Mouse (Mus musculus): ENCODE measurements around the gene Reln. TPM values are rescaled to one million over a fixed set of nuclear protein-coding genes. Genes with fewer than 3 reads are reported as not detected.

The Reln gene
- polyA plus RNA-seq, 1 experiment from 2014 or later = 1.8 TPM

- Histone ChIP-seq H3K4me1 (ENCODE audit: insufficient read depth) (no peaks in the 10 kb centered on the region), H3K27me3 (ENCODE audit: insufficient read depth, low read length) (no peaks in the 10 kb centered on the region), H3K9ac (no peak overlapping the region), H3K4me2 (no peak overlapping the region), H3K36me3 (ENCODE audit: insufficient read depth) (no peaks in the 10 kb centered on the region), H3K9me3 (ENCODE audit: low read depth, low read length) (no peaks in the 10 kb centered on the region), H3K27ac (ENCODE audit: low read depth) (no peak overlapping the region), H3K4me3 (ENCODE audit: low read depth, low read length) (no peak overlapping the region)
- no peak for TF ChIP-seq CTCF (IDR thresholded peaks at IDR 0.05; ENCODE audit: low read depth)
- 70% methylated on average over 3 of the region's 3 CpGs for WGBS
- no peak for ATAC-seq (ENCODE audit: insufficient read depth)
- DNase-seq = no peak
Observed at GRCm38 (mm10) chr5:21980544-21980943, 364.0 kb downstream of the Reln start.

GRCm38 (mm10) chr5:21973266-21974010, 371.1 kb downstream of the Reln start:
- 36% methylated on average over 5 of the region's 5 CpGs for WGBS
- Histone ChIP-seq H3K27me3 (ENCODE audit: insufficient read depth, low read length) (no peaks in the 10 kb centered on the region), H3K27ac (ENCODE audit: low read depth) (no peak overlapping the region)

GRCm38 (mm10) chr5:21961796-21962195, 382.7 kb downstream of the Reln start:
- 81% methylated on average over 1 of the region's 1 CpGs for WGBS
- no peak for TF ChIP-seq CTCF (IDR thresholded peaks at IDR 0.05; ENCODE audit: low read depth)
- Histone ChIP-seq H3K27ac (ENCODE audit: low read depth) (no peak overlapping the region), H3K4me3 (ENCODE audit: low read depth, low read length) (no peak overlapping the region), H3K4me1 (ENCODE audit: insufficient read depth) (no peaks in the 10 kb centered on the region; the same call in 1 of the 2 replicates), H3K36me3 (ENCODE audit: insufficient read depth) (no peaks in the 10 kb centered on the region), H3K27me3 (ENCODE audit: insufficient read depth, low read length) (no peaks in the 10 kb centered on the region), H3K9ac (no peak overlapping the region), H3K9me3 (ENCODE audit: low read depth, low read length) (no peaks in the 10 kb centered on the region), H3K4me2 (no peak overlapping the region)
- DNase-seq (no peak), ATAC-seq (ENCODE audit: insufficient read depth) (no peak)

More at GRCm38 (mm10) chr5:21973266-21974010, 371.1 kb downstream of the Reln start:
- Histone ChIP-seq H3K4me2 (no peak overlapping the region), H3K4me3 (ENCODE audit: low read depth, low read length) (no peak overlapping the region), H3K4me1 (ENCODE audit: insufficient read depth) (no peaks in the 10 kb centered on the region), H3K36me3 (ENCODE audit: insufficient read depth) (no peaks in the 10 kb centered on the region), H3K9ac (no peak overlapping the region), H3K9me3 (ENCODE audit: low read depth, low read length) (no peaks in the 10 kb centered on the region)
- no peak for ATAC-seq (ENCODE audit: insufficient read depth)
- no peak for DNase-seq
- no peak for TF ChIP-seq CTCF (IDR thresholded peaks at IDR 0.05; ENCODE audit: low read depth)

GRCm38 (mm10) chr5:21960151-21960550, 384.4 kb downstream of the Reln start:
- H3K4me3 ChIP-seq (ENCODE audit: low read depth, low read length) = no peak overlapping the region
- no peak overlapping the region for H3K4me2 ChIP-seq
- no peak overlapping the region for H3K27ac ChIP-seq (ENCODE audit: low read depth)
- no peak for TF ChIP-seq CTCF (IDR thresholded peaks at IDR 0.05; ENCODE audit: low read depth)
- 61% methylated on average over 14 of the region's 14 CpGs for WGBS
- no peaks in the 10 kb centered on the region; the same call in 1 of the 2 replicates for H3K4me1 ChIP-seq (ENCODE audit: insufficient read depth)
- no peaks in the 10 kb centered on the region for H3K36me3 ChIP-seq (ENCODE audit: insufficient read depth)
- no peaks in the 10 kb centered on the region for H3K27me3 ChIP-seq (ENCODE audit: insufficient read depth, low read length)
- no peaks in the 10 kb centered on the region for H3K9me3 ChIP-seq (ENCODE audit: low read depth, low read length)
- DNase-seq = no peak
- no peak for ATAC-seq (ENCODE audit: insufficient read depth)
- H3K9ac ChIP-seq = no peak overlapping the region

DNA sequence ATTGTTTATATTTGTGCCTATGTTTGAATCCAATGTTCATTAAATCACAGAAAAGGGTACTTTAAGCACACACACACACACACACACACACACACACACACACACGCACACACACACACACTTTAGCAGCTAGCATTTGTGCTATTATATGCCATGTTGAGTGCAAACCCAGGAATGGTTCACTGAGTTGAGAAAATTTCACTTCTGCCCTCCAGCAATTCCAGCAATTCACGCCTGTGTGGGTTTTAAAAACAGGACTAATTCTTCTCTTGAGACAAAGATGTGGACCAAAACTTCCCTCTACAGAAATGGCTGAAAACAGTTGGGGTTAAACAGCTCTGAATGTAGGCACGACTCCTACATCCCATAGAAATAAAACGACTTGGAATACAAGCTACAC, 386.9 kb downstream of the Reln start:
- Histone ChIP-seq H3K4me3 (ENCODE audit: low read depth, low read length) (no peak overlapping the region), H3K4me1 (ENCODE audit: insufficient read depth) (no peaks in the 10 kb centered on the region; the same call in 1 of the 2 replicates), H3K36me3 (ENCODE audit: insufficient read depth) (no peaks in the 10 kb centered on the region), H3K9me3 (ENCODE audit: low read depth, low read length) (no peaks in the 10 kb centered on the region), H3K27ac (ENCODE audit: low read depth) (no peak overlapping the region), H3K9ac (no peak overlapping the region), H3K4me2 (no peak overlapping the region), H3K27me3 (ENCODE audit: insufficient read depth, low read length) (no peaks in the 10 kb centered on the region)
- 78% methylated on average over 4 of the region's 4 CpGs for WGBS
- TF ChIP-seq CTCF (IDR thresholded peaks at IDR 0.05; ENCODE audit: low read depth) = no peak
- ATAC-seq (ENCODE audit: insufficient read depth) = no peak
- DNase-seq = no peak

DNA sequence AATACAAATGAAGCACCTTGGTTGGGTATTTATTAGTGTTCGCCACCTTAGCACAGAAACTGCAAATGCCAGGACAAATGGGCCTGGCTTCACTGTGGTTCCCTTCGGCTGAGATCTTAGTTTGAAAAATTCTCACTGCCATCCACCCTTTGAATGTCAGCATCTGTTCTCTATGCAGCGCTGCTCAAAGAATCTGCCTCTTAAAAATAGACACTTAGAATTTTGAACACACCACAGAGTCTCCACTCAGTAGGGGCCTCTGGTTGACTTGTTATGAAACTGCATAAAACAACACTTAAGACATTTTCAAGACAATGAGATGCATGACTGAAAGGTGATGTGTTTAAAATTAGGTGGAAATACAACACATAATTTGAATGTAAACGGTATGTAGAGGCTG, 387.4 kb downstream of the Reln start:
- Histone ChIP-seq H3K36me3 (ENCODE audit: insufficient read depth) (no peaks in the 10 kb centered on the region), H3K9me3 (ENCODE audit: low read depth, low read length) (no peaks in the 10 kb centered on the region), H3K27me3 (ENCODE audit: insufficient read depth, low read length) (no peaks in the 10 kb centered on the region), H3K4me1 (ENCODE audit: insufficient read depth) (no peaks in the 10 kb centered on the region; the same call in 1 of the 2 replicates), H3K9ac (no peak overlapping the region), H3K27ac (ENCODE audit: low read depth) (no peak overlapping the region), H3K4me3 (ENCODE audit: low read depth, low read length) (no peak overlapping the region), H3K4me2 (no peak overlapping the region)
- DNase-seq (no peak), ATAC-seq (ENCODE audit: insufficient read depth) (no peak)
- TF ChIP-seq CTCF (IDR thresholded peaks at IDR 0.05; ENCODE audit: low read depth) = no peak
- 68% methylated on average over 4 of the region's 4 CpGs for WGBS

GRCm38 (mm10) chr5:21949507-21949897, 395.0 kb downstream of the Reln start:
- 80% methylated on average over 7 of the region's 7 CpGs for WGBS
- H3K9me3 ChIP-seq (ENCODE audit: low read depth, low read length) = no peaks in the 10 kb centered on the region
- no peak overlapping the region for H3K27ac ChIP-seq (ENCODE audit: low read depth)
- ATAC-seq (ENCODE audit: insufficient read depth) (no peak), DNase-seq (no peak)
- H3K4me3 ChIP-seq (ENCODE audit: low read depth, low read length) = no peak overlapping the region
- no peak overlapping the region for H3K4me2 ChIP-seq
- H3K4me1 ChIP-seq (ENCODE audit: insufficient read depth) = no peaks in the 10 kb centered on the region
- no peak for TF ChIP-seq CTCF (IDR thresholded peaks at IDR 0.05; ENCODE audit: low read depth)
- no peaks in the 10 kb centered on the region for H3K36me3 ChIP-seq (ENCODE audit: insufficient read depth)
- no peak overlapping the region for H3K9ac ChIP-seq
- no peaks in the 10 kb centered on the region for H3K27me3 ChIP-seq (ENCODE audit: insufficient read depth, low read length)

Measured in lung, embryonic 14.5 days (tissue).